Mouse (Mus musculus) liver, adult 2 months (tissue): ENCODE measurements around the gene Apoa2.

Experiments used
- CTCF ChIP-seq: fragments of 200-500 bp; IDR thresholded peaks from 2 replicates; pipeline ENCODE4 v1.5.1; 2011; ENCODE audit warnings: low read depth, low read length, control low read depth
- POLR2A ChIP-seq: fragments of 200-500 bp; IDR thresholded peaks from 2 replicates; pipeline ENCODE4 v1.6.1; 2011; ENCODE audit warnings: low read length, control low read depth; ENCODE audit not compliant: insufficient read depth; ENCODE audit errors: extremely low read depth

DNA sequence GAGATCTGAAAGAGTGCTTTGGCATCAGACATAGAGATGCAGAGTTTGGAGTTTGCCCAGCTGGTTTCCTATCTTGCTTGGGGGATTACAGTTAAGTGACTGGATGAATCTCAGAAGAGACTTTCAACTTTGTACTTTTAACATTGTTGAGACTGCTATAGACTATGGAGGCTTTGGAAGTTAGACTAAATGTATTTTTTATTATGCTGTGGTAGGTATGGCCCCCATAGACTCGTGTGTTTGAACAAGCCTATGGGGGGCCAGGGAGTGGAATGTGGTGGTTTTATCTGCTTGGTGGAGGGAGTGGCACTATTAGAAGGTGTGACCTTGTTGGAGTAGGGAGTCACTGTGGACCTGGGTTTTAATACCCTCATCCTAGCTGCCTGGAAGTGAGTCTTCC, 25.3 kb upstream of the Apoa2 start:
- TF ChIP-seq CTCF (no peak), POLR2A (no peak)
